Mouse (Mus musculus) limb, embryonic 12.5 days (tissue): ENCODE results near the gene Tmem116. TPM values are rescaled to one million over a fixed set of nuclear protein-coding genes. Genes with fewer than 3 reads are reported as not detected.
"Not testable (repeated sequence)": the region's sequence is repeated elsewhere in the genome, so short reads cannot be mapped to it uniquely, and the experiment has no call there.

ENCODE experiments used
- ATAC-seq: fragments of 200-750 bp; cut with Nextera tagmentation; 2 replicates; pipeline ENCODE4 v1.8.0; 2017; ENCODE audit warnings: low read depth, moderate TSS enrichment; ENCODE audit not compliant: insufficient number of reproducible peaks, insufficient read depth, low FRiP score, low TSS enrichment
- H3K27ac ChIP-seq: fragments of 300-500 bp; sonication (generic); 2 replicates; pipeline ENCODE4 v1.5.1; 2016; ENCODE audit warnings: mild to moderate bottlenecking, moderate library complexity
- H3K27me3 ChIP-seq: fragments of 300-500 bp; sonication (generic); 2 replicates; pipeline ENCODE4 v1.6.1; 2016; ENCODE audit warnings: mild to moderate bottlenecking, moderate library complexity
- H3K36me3 ChIP-seq: fragments of 300-500 bp; sonication (generic); 2 replicates; pipeline ENCODE4 v1.6.1; 2016; ENCODE audit warnings: mild to moderate bottlenecking, moderate library complexity
- H3K4me1 ChIP-seq: fragments of 300-500 bp; sonication (generic); replicated peaks from 2 replicates; pipeline ENCODE4 v1.6.1; 2016
- H3K4me2 ChIP-seq: fragments of 300-500 bp; sonication (generic); 2 replicates; pipeline ENCODE4 v1.6.1; 2016; ENCODE audit warnings: mild to moderate bottlenecking, moderate library complexity
- H3K4me3 ChIP-seq: fragments of 300-500 bp; sonication (generic); replicated peaks from 2 replicates; pipeline ENCODE4 v1.5.1; 2016; ENCODE audit warnings: mild to moderate bottlenecking
- H3K9ac ChIP-seq: fragments of 300-500 bp; sonication (generic); replicated peaks from 2 replicates; pipeline ENCODE4 v1.6.1; 2016; ENCODE audit warnings: mild to moderate bottlenecking, moderate library complexity
- H3K9me3 ChIP-seq: fragments of 300-500 bp; sonication (generic); 2 replicates; pipeline ENCODE4 v1.6.1; 2016; ENCODE audit warnings: mild to moderate bottlenecking, moderate library complexity
- WGBS: fragments of 180-500 bp; shearing (Covaris S2); methylation state at CpG from one replicate; pipeline ENCODE4 v1.1.7; 2016; 5-methylcytosine and 5-hydroxymethylcytosine counted together
- polyA plus RNA-seq: library from polyadenylated mRNA; unstranded; fragments of >200 nt; fragmentation: Nextera tagmentation; extraction: Ambion mirVana; gene quantifications from 2 replicates; pipeline ENCODE4 v1.2.1, GENCODE M21; 2016

Gene Tmem116
- polyA plus RNA-seq, 1 experiment from 2014 or later, result 0.81 TPM

- no peak overlapping the region for H3K27ac ChIP-seq
- no peak overlapping the region for H3K9ac ChIP-seq
- no peaks in the 10 kb centered on the region for H3K4me1 ChIP-seq
- ATAC-seq, result no peak
- no peaks in the 10 kb centered on the region for H3K27me3 ChIP-seq
- H3K4me3 ChIP-seq, result no peak overlapping the region
- H3K36me3 ChIP-seq, result no peaks in the 10 kb centered on the region
- no peaks in the 10 kb centered on the region for H3K9me3 ChIP-seq
- H3K4me2 ChIP-seq, result no peak overlapping the region
- WGBS, result 42% methylated on average over 5 of the region's 5 CpGs
Measured at GRCm38 (mm10) chr5:121462967-121463366, 11.3 kb downstream of the Tmem116 start.

- Histone ChIP-seq H3K4me1 (no peaks in the 10 kb centered on the region), H3K27me3 (no peaks in the 10 kb centered on the region), H3K9ac (no peak overlapping the region), H3K36me3 (no peaks in the 10 kb centered on the region), H3K27ac (peak overlapping the region; percentile 50; the same call in 1 of the 2 replicates), H3K4me2 (no peak overlapping the region), H3K4me3 (no peak overlapping the region), H3K9me3 (no peaks in the 10 kb centered on the region)
- WGBS, result 69% methylated on average over 5 of the region's 5 CpGs
- ATAC-seq, result no peak
Measured at GRCm38 (mm10) chr5:121463601-121464250, 12.0 kb downstream of the Tmem116 start.

- ATAC-seq, result no peak
- WGBS, result 16% methylated on average over 3 of the region's 3 CpGs
Measured at GRCm38 (mm10) chr5:121469566-121469965, 17.9 kb downstream of the Tmem116 start.

GRCm38 (mm10) chr5:121472411-121472810, 20.7 kb downstream of the Tmem116 start:
- WGBS, result 84% methylated on average over 2 of the region's 2 CpGs
- no peaks in the 10 kb centered on the region for H3K9me3 ChIP-seq
- no peaks in the 10 kb centered on the region for H3K27me3 ChIP-seq
- H3K9ac ChIP-seq, result no peak overlapping the region
- H3K4me1 ChIP-seq, result no peaks in the 10 kb centered on the region
- no peak overlapping the region for H3K27ac ChIP-seq
- no peak overlapping the region for H3K4me3 ChIP-seq
- no peaks in the 10 kb centered on the region for H3K36me3 ChIP-seq
- H3K4me2 ChIP-seq, result no peak overlapping the region
- ATAC-seq, result no peak

More at GRCm38 (mm10) chr5:121469566-121469965, 17.9 kb downstream of the Tmem116 start:
- Histone ChIP-seq H3K36me3 (no peaks in the 10 kb centered on the region), H3K9me3 (no peaks in the 10 kb centered on the region), H3K4me1 (no peaks in the 10 kb centered on the region), H3K27ac (no peak overlapping the region), H3K4me2 (no peak overlapping the region), H3K27me3 (no peaks in the 10 kb centered on the region), H3K9ac (no peak overlapping the region), H3K4me3 (no peak overlapping the region)

- ATAC-seq, result no peak
- H3K4me2 ChIP-seq, result no peak overlapping the region
- WGBS, result 77% methylated on average over 7 of the region's 7 CpGs
- H3K27ac ChIP-seq, result no peak overlapping the region
- no peak overlapping the region for H3K4me3 ChIP-seq
- H3K9ac ChIP-seq, result no peak overlapping the region
- H3K36me3 ChIP-seq, result no peaks in the 10 kb centered on the region
- no peaks in the 10 kb centered on the region for H3K4me1 ChIP-seq
- no peaks in the 10 kb centered on the region for H3K9me3 ChIP-seq
- no peaks in the 10 kb centered on the region for H3K27me3 ChIP-seq
Measured at GRCm38 (mm10) chr5:121474610-121475009, 22.9 kb downstream of the Tmem116 start.

GRCm38 (mm10) chr5:121476040-121476439, 24.3 kb downstream of the Tmem116 start:
- 81% methylated on average over 1 of the region's 1 CpGs for WGBS
- no peaks in the 10 kb centered on the region for H3K36me3 ChIP-seq
- no peaks in the 10 kb centered on the region for H3K9me3 ChIP-seq
- no peak for ATAC-seq
- no peaks in the 10 kb centered on the region for H3K27me3 ChIP-seq
- no peaks in the 10 kb centered on the region for H3K4me1 ChIP-seq
- no peak overlapping the region for H3K4me3 ChIP-seq
- H3K9ac ChIP-seq, result no peak overlapping the region
- no peak overlapping the region for H3K27ac ChIP-seq
- H3K4me2 ChIP-seq, result no peak overlapping the region

GRCm38 (mm10) chr5:121477680-121478079, 26.0 kb downstream of the Tmem116 start:
- 43% methylated on average over 3 of the region's 3 CpGs for WGBS
- ATAC-seq, result peak; percentile 20; the same call in 1 of the 2 replicates
- Histone ChIP-seq H3K4me3 (no peak overlapping the region), H3K36me3 (no peaks in the 10 kb centered on the region), H3K27ac (no peak overlapping the region), H3K4me1 (no peaks in the 10 kb centered on the region), H3K27me3 (no peaks in the 10 kb centered on the region), H3K9me3 (no peaks in the 10 kb centered on the region), H3K9ac (no peak overlapping the region), H3K4me2 (no peak overlapping the region)

GRCm38 (mm10) chr5:121484801-121485200, 33.1 kb downstream of the Tmem116 start:
- Histone ChIP-seq H3K27ac (no peak overlapping the region), H3K27me3 (no peaks in the 10 kb centered on the region), H3K9ac (no peak overlapping the region), H3K4me3 (no peak overlapping the region), H3K4me2 (no peak overlapping the region), H3K9me3 (no peaks in the 10 kb centered on the region), H3K36me3 (no peaks in the 10 kb centered on the region), H3K4me1 (no peaks in the 10 kb centered on the region)
- 87% methylated on average over 5 of the region's 5 CpGs for WGBS
- no peak for ATAC-seq

- no peak overlapping the region for H3K27ac ChIP-seq
- H3K4me1 ChIP-seq, result no peaks in the 10 kb centered on the region
- H3K27me3 ChIP-seq, result no peaks in the 10 kb centered on the region
- no peak overlapping the region for H3K4me3 ChIP-seq
- H3K36me3 ChIP-seq, result no peaks in the 10 kb centered on the region
- WGBS, result 72% methylated on average over 8 of the region's 8 CpGs
- no peaks in the 10 kb centered on the region for H3K9me3 ChIP-seq
- no peak for ATAC-seq
- H3K4me2 ChIP-seq, result no peak overlapping the region
- H3K9ac ChIP-seq, result no peak overlapping the region
Measured at GRCm38 (mm10) chr5:121493305-121493704, 41.6 kb downstream of the Tmem116 start.

GRCm38 (mm10) chr5:121500719-121501118, 49.0 kb downstream of the Tmem116 start:
- H3K9me3 ChIP-seq, result no peaks in the 10 kb centered on the region
- no peak overlapping the region for H3K4me3 ChIP-seq
- no peak for ATAC-seq
- no peaks in the 10 kb centered on the region for H3K4me1 ChIP-seq
- WGBS, result 68% methylated on average over 7 of the region's 7 CpGs
- H3K27me3 ChIP-seq, result no peaks in the 10 kb centered on the region
- H3K4me2 ChIP-seq, result no peak overlapping the region
- no peak overlapping the region for H3K27ac ChIP-seq
- H3K9ac ChIP-seq, result no peak overlapping the region
- no peaks in the 10 kb centered on the region for H3K36me3 ChIP-seq

GRCm38 (mm10) chr5:121501424-121501996, 49.8 kb downstream of the Tmem116 start:
- H3K4me1 ChIP-seq, H3K4me2 ChIP-seq, H3K4me3 ChIP-seq, H3K36me3 ChIP-seq, H3K27ac ChIP-seq, H3K9me3 ChIP-seq, ATAC-seq, H3K9ac ChIP-seq, H3K27me3 ChIP-seq: not testable (repeated sequence)
- 72% methylated on average over 11 of the region's 17 CpGs for WGBS

GRCm38 (mm10) chr5:121503231-121503630, 51.5 kb downstream of the Tmem116 start, which contains the start of gene Adam1b:
TSS of gene Adam1b (minus strand) at chr5:121503435.
- H3K4me2 ChIP-seq, result no peak within 1 kb of the TSS
- no peaks in the 10 kb centered on the region for H3K4me1 ChIP-seq
- ATAC-seq, result no peak
- no peak within 1 kb of the TSS for H3K27ac ChIP-seq
- no peaks in the 10 kb centered on the region for H3K9me3 ChIP-seq
- 76% methylated on average over 3 of the region's 3 CpGs for WGBS
- H3K36me3 ChIP-seq, result no peaks in the 10 kb centered on the region
- H3K9ac ChIP-seq, result no peak within 1 kb of the TSS
- no peaks in the 10 kb centered on the region for H3K27me3 ChIP-seq
- no peak within 1 kb of the TSS for H3K4me3 ChIP-seq
